Mouse (Mus musculus) olfactory bulb, adult 2 months (tissue): Measurements from ENCODE around the gene Irx2.

Source experiments
- CTCF ChIP-seq: fragments of 200-500 bp; IDR thresholded peaks from 2 replicates; pipeline ENCODE4 v1.5.1; 2012; ENCODE audit warnings: low read depth, mild to moderate bottlenecking, low read length, moderate library complexity; ENCODE audit not compliant: insufficient read depth
- POLR2A ChIP-seq: fragments of 200-500 bp; IDR thresholded peaks from 2 replicates; pipeline ENCODE4 v1.6.1; 2012; ENCODE audit warnings: mild to moderate bottlenecking, low read depth, low read length, moderate library complexity; ENCODE audit not compliant: insufficient read depth

DNA sequence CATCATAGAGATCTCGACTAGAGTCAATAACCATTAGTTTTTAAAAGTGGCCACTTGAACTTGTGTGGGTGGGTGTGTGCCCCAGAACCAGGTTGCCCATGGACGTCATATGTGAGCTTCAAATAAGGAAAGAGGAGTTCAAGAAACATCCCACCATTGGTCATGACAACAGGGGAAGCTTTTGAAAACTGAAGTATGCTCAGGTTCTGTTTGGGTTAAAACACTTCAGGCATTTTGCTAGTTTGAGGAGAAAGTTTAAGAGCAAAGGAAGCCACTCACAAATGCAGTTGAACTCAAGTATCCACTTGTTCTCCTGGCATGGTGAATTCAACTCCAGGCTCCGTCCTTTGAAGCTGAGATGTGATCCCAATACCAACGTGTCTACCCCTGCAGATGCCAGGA lies 34.9 kb upstream of the Irx2 start:
- TF ChIP-seq POLR2A (no peak), CTCF (no peak)
